Mouse (Mus musculus) kidney, adult 2 months (tissue): Measurements from ENCODE around the gene Nsf.

ENCODE experiments used
- CTCF ChIP-seq: fragments of 200-500 bp; conservative IDR thresholded peaks from 2 replicates; pipeline ENCODE4 v1.5.1; 2011; ENCODE audit warnings: low read depth, mild to moderate bottlenecking, control low read depth, low read length, moderate library complexity, mixed read lengths; ENCODE audit not compliant: insufficient read depth, insufficient read length
- POLR2A ChIP-seq: fragments of 200-500 bp; IDR thresholded peaks from one replicate; pipeline ENCODE4 v1.6.1; 2011; ENCODE audit warnings: low read depth, low read length, control low read depth

DNA sequence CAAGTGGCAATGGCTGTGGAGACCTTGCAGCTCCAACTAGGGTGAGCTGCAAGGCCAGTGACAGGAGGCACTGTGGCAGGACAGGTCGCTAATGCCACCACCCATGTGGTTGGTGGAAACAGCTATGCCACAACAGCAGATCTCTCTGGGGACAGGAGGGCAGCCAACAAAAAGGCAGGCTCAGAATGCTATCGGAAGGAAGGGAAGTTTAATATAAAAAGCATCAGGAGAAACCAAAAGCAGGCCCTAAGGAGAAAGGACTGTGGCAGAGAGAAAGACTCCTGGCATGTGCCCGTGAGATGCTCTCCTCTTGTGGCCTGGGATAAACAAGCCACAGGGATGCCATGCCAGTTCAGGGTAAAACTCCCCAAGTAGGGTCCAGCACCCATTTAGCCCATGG lies 122.1 kb downstream of the Nsf start:
- no peak for TF ChIP-seq CTCF
- no peak for TF ChIP-seq POLR2A
